12 mouse cellular contexts compared by ENCODE assay signal in genomic region chr7:37149711-37150110, GRCm38 (mm10).
DNase-seq lines count a peak whose midpoint lies in the region; ATAC-seq and TF ChIP-seq lines count a peak whose summit lies in the region.
"Had no signal": no experiment of that assay in that cellular context is flagged by ENCODE, and none has a peak within 500 bp of the region (broad histone marks: within the 10 kb centered on the region; RNA-seq: fewer than 3 reads in every experiment).

No protein-coding gene starts in this region.

- no peaks in the 10 kb centered on the region for H3K9me3 ChIP-seq in neural tube, embryonic 14.5 days (ENCODE audit: control insufficient read depth, low read length)
- no peaks in the 10 kb centered on the region for H3K9me3 ChIP-seq in neural tube, embryonic 15.5 days (replicated peaks)
- no peaks in the 10 kb centered on the region for H3K9me3 ChIP-seq in limb, embryonic 14.5 days (ENCODE audit: control insufficient read depth, low read length)
- H3K9me3 ChIP-seq: embryonic facial prominence, embryonic 12.5 days; heart, embryonic 10.5 days; lung, embryonic 15.5 days had no signal

- H3K27ac ChIP-seq in neural tube, embryonic 14.5 days (ENCODE audit: low read depth, low read length): 0 out of 2 replicates have a peak overlapping the region, but pooled peaks have one; percentile 5
- no peak overlapping the region for H3K27ac ChIP-seq in neural tube, embryonic 15.5 days (replicated peaks)
- no peak overlapping the region for H3K27ac ChIP-seq in limb, embryonic 14.5 days (replicated peaks; ENCODE audit: low read depth, low read length)
- H3K27ac ChIP-seq: embryonic facial prominence, embryonic 12.5 days; heart, embryonic 10.5 days; lung, embryonic 15.5 days had no signal

- no peak overlapping the region for H3K4me2 ChIP-seq in neural tube, embryonic 14.5 days (ENCODE audit: low read depth, low read length)
- no peak overlapping the region for H3K4me2 ChIP-seq in neural tube, embryonic 15.5 days
- H3K4me2 ChIP-seq in limb, embryonic 14.5 days (replicated peaks; ENCODE audit: low read depth, low read length, severe bottlenecking): no peak overlapping the region
- H3K4me2 ChIP-seq: embryonic facial prominence, embryonic 12.5 days; lung, embryonic 15.5 days had no signal

- peak; percentile 26 to 33 for DNase-seq in cerebellum, postnatal 36 days
- DNase-seq in cerebellum, adult 9-10 months: no peak
- peak; percentile 50 to 62 for DNase-seq in kidney, postnatal 4 days
- DNase-seq in kidney, adult 18-20 months: no peak
- DNase-seq in limb, embryonic 14.5 days (ENCODE audit: low spot score): peak; percentile 9
- DNase-seq in adrenal gland, adult 18-20 months (ENCODE audit: low spot score in 2 of 2): no peak
- DNase-seq: kidney, adult 9 months had no signal

- H3K9ac ChIP-seq in neural tube, embryonic 14.5 days (replicated peaks; ENCODE audit: low read depth, low read length): no peak overlapping the region
- H3K9ac ChIP-seq in neural tube, embryonic 15.5 days (replicated peaks): no peak overlapping the region
- no peak overlapping the region for H3K9ac ChIP-seq in limb, embryonic 14.5 days (ENCODE audit: low read depth, low read length, severe bottlenecking)
- H3K9ac ChIP-seq: embryonic facial prominence, embryonic 12.5 days; lung, embryonic 15.5 days had no signal

- H3K36me3 ChIP-seq in neural tube, embryonic 14.5 days (ENCODE audit: control insufficient read depth, insufficient read depth, low read length): no peaks in the 10 kb centered on the region
- no peaks in the 10 kb centered on the region for H3K36me3 ChIP-seq in neural tube, embryonic 15.5 days
- no peaks in the 10 kb centered on the region for H3K36me3 ChIP-seq in limb, embryonic 14.5 days (ENCODE audit: control insufficient read depth, insufficient read depth, low read length)
- H3K36me3 ChIP-seq: embryonic facial prominence, embryonic 12.5 days; heart, embryonic 10.5 days; lung, embryonic 15.5 days had no signal

- ATAC-seq in neural tube, embryonic 14.5 days (ENCODE audit: low read depth): peak; percentile 61; the same call in 1 of the 2 replicates
- ATAC-seq in neural tube, embryonic 15.5 days (ENCODE audit: low FRiP score): no peak
- ATAC-seq in limb, embryonic 14.5 days (ENCODE audit: low FRiP score, low read depth): no peak

- no peak for TF ChIP-seq POLR2A in limb, embryonic 14.5 days (IDR thresholded peaks at IDR 0.05; ENCODE audit: borderline replicate concordance, extremely low read depth, insufficient read depth, insufficient read length)

- peaks cover 4% of the 10 kb centered on the region; the same call in 1 of the 2 replicates for H3K4me1 ChIP-seq in neural tube, embryonic 14.5 days (ENCODE audit: control insufficient read depth, insufficient read depth, low read length)
- H3K4me1 ChIP-seq in neural tube, embryonic 15.5 days: peaks cover 11% of the 10 kb centered on the region
- H3K4me1 ChIP-seq in limb, embryonic 14.5 days (ENCODE audit: control insufficient read depth, insufficient read depth, low read length): no peaks in the 10 kb centered on the region
- H3K4me1 ChIP-seq: embryonic facial prominence, embryonic 12.5 days; heart, embryonic 10.5 days; lung, embryonic 15.5 days had no signal

- H3K4me3 ChIP-seq in neural tube, embryonic 14.5 days (ENCODE audit: low read depth, low read length): no peak overlapping the region
- no peak overlapping the region for H3K4me3 ChIP-seq in neural tube, embryonic 15.5 days (replicated peaks)
- H3K4me3 ChIP-seq in limb, embryonic 14.5 days (replicated peaks; ENCODE audit: low read length): no peak overlapping the region
- H3K4me3 ChIP-seq: embryonic facial prominence, embryonic 12.5 days; heart, embryonic 10.5 days; lung, embryonic 15.5 days had no signal

- H3K27me3 ChIP-seq in neural tube, embryonic 14.5 days (ENCODE audit: control insufficient read depth, insufficient read depth, low read length): no peaks in the 10 kb centered on the region
- no peaks in the 10 kb centered on the region for H3K27me3 ChIP-seq in neural tube, embryonic 15.5 days (replicated peaks)
- H3K27me3 ChIP-seq in limb, embryonic 14.5 days (ENCODE audit: control insufficient read depth, insufficient read depth, low read length): no peaks in the 10 kb centered on the region
- H3K27me3 ChIP-seq: embryonic facial prominence, embryonic 12.5 days; lung, embryonic 15.5 days had no signal

- 57% methylated on average over 5 of the region's 5 CpGs for WGBS in neural tube, embryonic 14.5 days
- 52% methylated on average over 5 of the region's 5 CpGs for WGBS in neural tube, embryonic 15.5 days
- 39% methylated on average over 5 of the region's 5 CpGs for WGBS in limb, embryonic 14.5 days

Comparison
In these comparisons a context has a peak if more than half of its experiments do, and no peak if none do; other contexts are left out.
1. DNase-seq: peak in cerebellum, postnatal 36 days (2 of 2), kidney, postnatal 4 days (2 of 2) and limb, embryonic 14.5 days (single experiment); none in cerebellum, adult 9-10 months (single experiment), kidney, adult 18-20 months (single experiment) and adrenal gland, adult 18-20 months (0 of 2).